ENCODE assay signal across 1 mouse cellular context in the genomic region with DNA sequence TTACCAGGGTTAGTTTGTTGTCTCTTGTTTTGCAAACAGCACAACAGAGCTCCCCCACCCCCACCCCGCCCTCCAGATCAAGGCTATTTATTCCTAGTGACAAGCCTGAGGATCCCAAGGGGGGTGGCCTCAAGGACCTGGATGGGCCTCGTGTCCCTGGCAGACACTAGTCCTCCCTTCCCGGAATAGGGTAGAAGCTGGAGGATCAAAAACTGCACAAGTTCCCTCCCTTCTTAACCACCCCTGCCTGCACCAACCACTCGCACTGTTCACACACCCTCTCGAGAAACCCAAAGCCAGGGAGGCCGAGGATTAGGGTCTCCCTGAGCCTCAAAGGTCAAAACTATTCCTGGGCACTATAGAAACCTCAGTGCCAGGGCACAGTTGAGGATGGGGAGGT.
TF ChIP-seq lines count a peak whose summit lies in the region.

No protein-coding gene starts in this region.

TF ChIP-seq in CH12.LX, 34 proteins besides CTCF, POLR2A, EP300 and RAD21 (continued from another document):
- no peak for TF ChIP-seq ETS1 (conservative IDR thresholded peaks at IDR 0.05; ENCODE audit: low read depth, low read length)
